Mouse (Mus musculus): ENCODE data around the gene Gm7075. TPM values are rescaled to one million over a fixed set of nuclear protein-coding genes. Genes with fewer than 3 reads are reported as not detected.
"Not testable (repeated sequence)": the region's sequence is repeated elsewhere in the genome, so short reads cannot be mapped to it uniquely, and the experiment has no call there.

The Gm7075 gene
- polyA plus RNA-seq, 1 experiment, result not detected

DNA sequence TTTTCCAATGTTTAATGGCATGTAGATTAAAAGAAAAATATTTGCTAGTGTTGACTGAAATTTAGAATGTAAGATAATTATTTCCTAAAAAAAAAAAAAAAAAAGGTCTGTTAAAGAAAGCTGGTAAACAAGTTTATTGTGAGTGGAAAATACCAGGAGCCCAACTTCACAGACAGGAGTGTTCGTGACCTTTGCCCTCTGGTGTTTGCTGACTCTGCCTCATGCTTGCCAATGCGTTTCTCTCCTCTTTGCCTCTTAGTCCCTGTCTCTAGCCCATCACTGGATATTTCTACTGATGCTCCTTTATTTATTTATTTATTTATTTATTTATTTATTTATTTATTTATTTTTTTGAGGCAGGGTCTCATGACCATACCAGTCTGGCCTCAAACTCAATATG is 18.0 kb downstream of the Gm7075 start:
- Histone ChIP-seq H3K27ac (ENCODE audit: insufficient read depth, low read depth, low read length) (no peak overlapping the region), H3K4me1 (ENCODE audit: control insufficient read depth, insufficient read depth, low read length) (no peaks in the 10 kb centered on the region), H3K4me3 (ENCODE audit: insufficient read depth, low read depth, low read length) (no peak overlapping the region)
- TF ChIP-seq CTCF (IDR thresholded peaks at IDR 0.05; ENCODE audit: insufficient read depth, low read depth, low read length), result no peak
- TF ChIP-seq POLR2A (IDR thresholded peaks at IDR 0.05; ENCODE audit: insufficient read depth, low read depth, low read length), result no peak
- WGBS, result 96% methylated on average over 2 of the region's 2 CpGs

DNA sequence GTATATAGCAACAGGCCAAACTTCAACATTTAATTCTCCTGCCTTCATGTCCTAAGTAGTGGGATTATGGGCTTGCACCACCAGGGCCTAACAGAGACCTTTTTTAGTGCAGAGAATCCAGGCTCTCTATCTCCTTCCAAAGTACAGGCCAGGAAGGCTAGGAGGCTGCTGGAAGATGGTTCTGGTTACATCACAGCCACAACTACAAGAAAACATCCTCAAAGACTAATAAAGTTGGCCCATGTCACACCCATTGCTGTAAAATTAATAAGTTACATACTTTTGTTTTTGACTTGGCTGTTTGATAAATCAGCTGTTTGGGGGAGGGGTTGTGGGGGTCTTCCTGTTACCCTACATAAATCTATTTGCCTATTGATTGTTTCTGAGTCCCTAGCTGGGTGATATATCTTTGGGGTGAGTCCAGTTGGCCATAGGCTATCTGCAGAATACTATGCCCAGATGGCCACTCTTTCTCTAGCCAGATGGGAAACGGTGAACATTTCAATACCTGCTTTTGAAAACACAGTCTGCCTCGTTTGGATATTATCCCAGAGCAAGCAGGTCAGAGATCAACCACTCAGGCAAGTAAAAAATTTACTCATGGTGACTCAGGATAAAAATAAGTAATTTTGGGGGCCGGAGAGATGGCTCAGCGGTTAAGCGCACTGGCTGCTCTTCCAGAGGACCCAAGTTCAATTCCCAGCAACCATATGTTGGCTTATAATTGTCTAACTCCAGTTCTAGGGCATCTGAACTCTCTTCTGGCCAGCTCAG is 18.7 kb downstream of the Gm7075 start:
- no peaks in the 10 kb centered on the region for H3K4me1 ChIP-seq (ENCODE audit: control insufficient read depth, insufficient read depth, low read length)
- TF ChIP-seq CTCF (IDR thresholded peaks at IDR 0.05; ENCODE audit: insufficient read depth, low read depth, low read length), result no peak
- no peak for TF ChIP-seq POLR2A (IDR thresholded peaks at IDR 0.05; ENCODE audit: insufficient read depth, low read depth, low read length)
- H3K4me3 ChIP-seq (ENCODE audit: insufficient read depth, low read depth, low read length), result no peak overlapping the region
- WGBS, result 91% methylated on average over 5 of the region's 5 CpGs
- no peak overlapping the region for H3K27ac ChIP-seq (ENCODE audit: insufficient read depth, low read depth, low read length)

DNA sequence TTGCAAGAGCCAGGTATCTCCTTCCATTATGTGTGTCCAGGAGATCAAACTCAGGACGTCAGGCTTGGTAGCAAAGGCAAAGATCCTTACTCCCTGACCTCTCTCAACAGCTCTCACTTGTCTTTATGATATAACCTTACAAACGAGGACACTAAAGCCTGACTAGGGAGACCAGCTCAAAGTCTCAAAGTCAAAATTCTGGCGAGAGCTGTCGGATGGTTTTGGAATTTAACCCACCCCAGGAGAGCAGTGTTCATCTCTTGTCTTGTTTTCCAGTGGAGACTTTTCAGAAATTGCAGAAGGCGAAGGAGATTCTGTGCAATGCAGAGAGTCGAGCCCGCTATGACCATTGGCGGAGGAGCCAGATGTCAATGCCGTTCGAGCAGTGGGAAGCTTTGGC is 24.6 kb downstream of the Gm7075 start:
- Histone ChIP-seq H3K4me3 (ENCODE audit: insufficient read depth, low read depth, low read length) (no peak overlapping the region), H3K4me1 (ENCODE audit: control insufficient read depth, insufficient read depth, low read length) (no peaks in the 10 kb centered on the region)

DNA sequence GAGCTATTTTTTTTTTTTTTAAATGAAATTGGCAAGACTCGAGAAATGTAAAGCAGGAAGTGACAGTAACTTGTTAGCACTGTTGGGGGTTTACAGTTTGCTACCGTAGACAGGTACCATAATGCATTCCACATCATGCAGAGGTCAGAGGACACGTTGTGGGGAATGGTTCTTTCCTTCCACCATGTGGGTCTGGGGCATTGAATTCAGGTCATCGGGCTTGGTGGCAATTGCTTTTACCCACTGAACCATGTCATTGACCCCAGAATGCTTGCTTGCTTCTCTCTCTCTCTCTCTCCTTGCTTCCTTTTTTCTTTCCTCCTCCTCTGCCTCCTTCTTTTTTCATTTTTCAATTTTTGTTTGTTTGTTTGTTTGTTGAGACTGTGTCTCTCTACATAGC is 32.6 kb downstream of the Gm7075 start:
- TF ChIP-seq POLR2A (IDR thresholded peaks at IDR 0.05; ENCODE audit: insufficient read depth, low read depth, low read length) (no peak), CTCF (IDR thresholded peaks at IDR 0.05; ENCODE audit: insufficient read depth, low read depth, low read length) (no peak)
- Histone ChIP-seq H3K4me3 (ENCODE audit: insufficient read depth, low read depth, low read length) (no peak overlapping the region), H3K27ac (ENCODE audit: insufficient read depth, low read depth, low read length) (no peak overlapping the region), H3K4me1 (ENCODE audit: control insufficient read depth, insufficient read depth, low read length) (no peaks in the 10 kb centered on the region)
- 71% methylated on average over 4 of the region's 4 CpGs for WGBS

More for the DNA sequence above, 24.6 kb downstream of the Gm7075 start:
- 93% methylated on average over 10 of the region's 10 CpGs for WGBS
- no peak overlapping the region for H3K27ac ChIP-seq (ENCODE audit: insufficient read depth, low read depth, low read length)
- TF ChIP-seq CTCF (IDR thresholded peaks at IDR 0.05; ENCODE audit: insufficient read depth, low read depth, low read length) (no peak), POLR2A (IDR thresholded peaks at IDR 0.05; ENCODE audit: insufficient read depth, low read depth, low read length) (no peak)

DNA sequence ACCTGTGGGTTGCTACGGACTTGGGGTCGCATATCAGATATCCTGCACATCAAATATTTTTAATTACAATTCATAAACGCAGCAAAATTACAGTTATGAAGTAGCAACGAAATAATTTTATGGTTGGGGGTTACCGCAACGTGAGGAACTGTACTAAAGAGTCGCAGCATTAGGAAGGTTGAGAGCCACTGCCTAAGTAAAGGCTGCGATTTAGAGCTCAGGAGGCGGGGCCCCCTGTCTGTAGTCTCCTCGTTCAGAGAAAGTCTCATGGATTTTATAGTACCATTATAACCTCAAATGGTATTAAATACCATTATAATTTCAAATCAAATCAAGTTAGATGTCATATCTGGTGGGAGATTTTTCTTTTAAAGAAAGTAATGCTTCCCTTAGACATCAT is 34.6 kb downstream of the Gm7075 start:
- H3K4me3 ChIP-seq (ENCODE audit: insufficient read depth, low read depth, low read length), result 0 out of 2 replicates have a peak overlapping the region, but pooled peaks have one; percentile 62
- TF ChIP-seq CTCF (IDR thresholded peaks at IDR 0.05; ENCODE audit: insufficient read depth, low read depth, low read length) (no peak), POLR2A (IDR thresholded peaks at IDR 0.05; ENCODE audit: insufficient read depth, low read depth, low read length) (no peak)
- H3K27ac ChIP-seq (ENCODE audit: insufficient read depth, low read depth, low read length), result 0 out of 2 replicates have a peak overlapping the region, but pooled peaks have one; percentile 7
- WGBS, result 2% methylated on average over 10 of the region's 10 CpGs
- no peaks in the 10 kb centered on the region for H3K4me1 ChIP-seq (ENCODE audit: control insufficient read depth, insufficient read depth, low read length)

DNA sequence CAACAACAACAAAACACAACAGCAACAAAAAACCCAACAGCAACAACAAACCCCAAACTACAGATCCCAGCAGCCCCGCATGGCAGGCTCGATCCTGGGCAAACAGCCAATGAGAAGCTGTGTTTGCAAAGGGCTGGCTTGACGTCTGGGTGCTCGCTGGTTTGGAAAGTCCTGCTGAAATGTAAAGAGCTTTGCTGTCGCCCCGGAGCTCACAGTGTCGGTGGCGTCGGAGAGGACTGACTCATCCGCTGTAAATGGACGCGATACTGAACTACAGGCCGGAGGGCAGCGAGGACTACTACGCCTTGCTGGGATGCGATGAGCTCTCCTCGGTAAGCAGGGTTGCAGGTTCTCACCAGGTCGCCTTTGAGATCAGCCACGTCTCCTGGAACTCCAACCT is 35.1 kb downstream of the Gm7075 start:
- H3K4me1 ChIP-seq (ENCODE audit: control insufficient read depth, insufficient read depth, low read length), result peaks cover 2% of the 10 kb centered on the region
- peak; percentile 72; the same call in 1 of the 2 replicates for TF ChIP-seq POLR2A (IDR thresholded peaks at IDR 0.05; ENCODE audit: insufficient read depth, low read depth, low read length)
- TF ChIP-seq CTCF (IDR thresholded peaks at IDR 0.05; ENCODE audit: insufficient read depth, low read depth, low read length), result no peak
- H3K4me3 ChIP-seq (ENCODE audit: insufficient read depth, low read depth, low read length), result peak overlapping the region; percentile 62
- H3K27ac ChIP-seq (ENCODE audit: insufficient read depth, low read depth, low read length), result 0 out of 2 replicates have a peak overlapping the region, but pooled peaks have one; percentile 7
- under 1% methylated on average over 19 of the region's 19 CpGs for WGBS

DNA sequence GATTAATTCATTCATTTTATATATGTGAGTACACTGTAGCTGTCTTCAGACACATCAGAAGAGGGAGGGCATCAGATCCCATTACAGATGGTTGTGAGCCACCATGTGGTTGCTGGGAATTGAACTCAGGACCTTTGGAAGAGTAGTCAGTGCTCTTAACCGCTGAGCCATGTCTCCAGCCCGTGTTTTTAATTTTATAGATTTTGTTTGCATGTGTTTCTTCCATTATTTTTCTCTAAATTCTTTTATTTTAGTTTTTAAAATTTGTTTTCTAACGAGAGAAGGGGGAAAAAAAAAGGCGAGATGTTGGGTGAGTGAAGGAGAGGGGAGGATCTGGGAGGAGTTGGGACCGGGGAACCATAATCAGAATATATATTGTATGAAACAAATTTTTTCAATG is 35.7 kb downstream of the Gm7075 start:
- not testable (repeated sequence) for H3K4me1 ChIP-seq (ENCODE audit: control insufficient read depth, insufficient read depth, low read length); H3K27ac ChIP-seq (ENCODE audit: insufficient read depth, low read depth, low read length)
- WGBS, result 22% methylated on average over 5 of the region's 5 CpGs
- peak overlapping the region; percentile 62 for H3K4me3 ChIP-seq (ENCODE audit: insufficient read depth, low read depth, low read length)

DNA sequence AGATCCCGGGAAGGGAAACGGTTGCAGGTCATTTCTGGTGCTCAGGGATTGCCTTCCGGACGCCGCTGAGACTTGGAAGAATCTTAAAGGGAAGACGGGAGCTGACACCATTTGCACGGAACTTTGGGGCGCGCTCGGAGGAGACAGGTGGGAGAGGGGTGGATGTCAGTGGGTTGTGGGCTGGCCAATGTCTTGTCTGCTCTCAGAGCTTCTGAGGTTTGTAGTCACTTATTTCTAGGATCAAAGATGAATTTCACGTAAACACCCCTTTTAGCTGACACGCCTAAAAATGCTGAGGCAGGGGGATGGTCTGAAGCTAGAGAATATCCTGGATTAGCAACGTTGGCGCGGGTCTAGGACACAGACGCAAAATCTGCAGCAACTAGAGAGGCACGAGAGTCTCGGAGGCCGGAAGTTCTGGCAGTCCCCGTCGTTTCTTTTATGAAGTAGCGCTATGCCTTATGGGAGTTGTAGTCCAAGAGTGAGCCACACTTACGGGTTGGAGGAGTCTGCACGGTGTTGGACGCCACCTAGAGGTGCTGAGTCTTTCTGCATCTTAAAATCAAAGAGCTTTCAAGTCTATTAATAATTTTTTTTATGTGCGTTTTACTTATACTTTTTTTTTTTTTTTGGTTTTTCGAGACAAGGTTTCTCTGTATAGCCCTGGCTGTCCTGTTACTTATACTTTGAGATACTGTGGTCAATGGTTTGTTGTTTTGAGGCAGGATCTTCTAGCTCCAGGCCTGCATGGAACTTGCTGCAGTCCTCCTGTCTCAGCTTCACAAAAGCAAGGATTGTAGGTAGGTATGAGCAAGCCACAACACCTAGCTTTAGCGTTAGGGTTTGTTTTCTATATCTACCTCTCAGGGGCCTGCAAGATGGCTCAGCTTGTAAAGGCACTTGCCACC is 39.0 kb downstream of the Gm7075 start, which contains the start of gene Dnajc12:
TSS of gene Dnajc12 (plus strand) at position 72 of the 908 bp plus-strand sequence.
- Histone ChIP-seq H3K4me3 (ENCODE audit: insufficient read depth, low read depth, low read length) (peak within 1 kb of the TSS; percentile 65), H3K27ac (ENCODE audit: insufficient read depth, low read depth, low read length) (peak within 1 kb of the TSS; percentile 65; the same call in 1 of the 2 replicates), H3K4me1 (ENCODE audit: control insufficient read depth, insufficient read depth, low read length) (peaks cover 3% of the 10 kb centered on the region)
- WGBS, result 1% methylated on average over 28 of the region's 28 CpGs
- TF ChIP-seq CTCF (IDR thresholded peaks at IDR 0.05; ENCODE audit: insufficient read depth, low read depth, low read length), result no peak
- peak; percentile 82 for TF ChIP-seq POLR2A (IDR thresholded peaks at IDR 0.05; ENCODE audit: insufficient read depth, low read depth, low read length)

All from olfactory bulb, adult 2 months (tissue).